Mouse (Mus musculus): Measurements from ENCODE around the gene Garnl3.

DNA sequence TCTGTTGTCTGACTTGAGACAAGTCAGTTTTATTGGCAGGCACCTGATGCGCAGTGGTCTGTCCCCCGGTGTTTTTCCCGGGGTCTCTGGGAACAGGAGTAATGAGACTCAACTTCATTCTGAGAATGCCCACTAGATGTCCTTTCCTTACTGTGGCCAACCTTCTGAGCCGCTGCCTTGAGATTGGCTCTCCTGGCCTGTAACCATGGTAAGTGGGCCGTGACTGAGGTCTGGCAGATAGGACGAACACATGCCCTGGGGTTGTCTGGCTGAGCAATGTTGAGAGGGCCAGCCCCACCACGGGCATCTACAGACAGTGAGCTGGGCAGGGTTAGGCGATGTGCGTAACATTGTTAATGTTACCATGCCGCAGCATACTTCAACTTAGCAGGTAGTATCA is 106.9 kb downstream of the Garnl3 start:
- TF ChIP-seq CTCF (IDR thresholded peaks at IDR 0.05; ENCODE audit: low read depth) (no peak), EP300 (IDR thresholded peaks at IDR 0.05; ENCODE audit: low read depth) (no peak)

All from liver, embryonic 14.5 days (tissue).